Mouse (Mus musculus) heart, postnatal 36 days (tissue): ENCODE measurements at regions not wholly inside any gene's neighbourhood (a gene's known extent, or its start where the extent isn't known, plus 50 kb on each side); places are given as distances from the start of the nearest gene placed in this dataset.
"Not testable (repeated sequence)": the region's sequence is repeated elsewhere in the genome, so short reads cannot be mapped to it uniquely, and the experiment has no call there.

ENCODE experiments used
- DNase-seq, 2 experiments: peaks; one replicate each; pipeline ENCODE4 v3.0.0; 2021 to 2022
- intact Hi-C: fragments of 180-260 bp; cut with DNase I; formaldehyde crosslinking; loops from one replicate; pipeline ENCODE4 v1.15.1; 2025

DNA sequence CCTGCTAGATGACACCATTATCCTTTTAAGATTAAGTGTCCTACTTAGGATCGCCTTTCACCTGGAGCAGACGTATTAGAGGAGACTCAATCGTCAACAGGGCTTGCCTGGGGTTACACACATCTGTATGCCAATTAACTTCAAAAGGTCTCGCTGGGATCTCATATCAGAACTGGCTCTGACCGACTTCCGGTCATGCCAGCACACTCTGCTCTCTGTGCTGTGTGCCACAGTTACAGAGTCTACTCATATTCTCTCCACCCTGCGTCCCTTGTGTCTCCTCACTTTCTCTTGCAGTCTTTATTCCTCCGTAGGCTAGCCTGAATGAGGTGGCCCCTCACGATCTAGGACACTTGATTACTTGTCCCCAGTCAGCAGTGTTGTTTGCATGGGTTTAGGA lies 165.9 kb upstream of the Trpc7 start:
- intact Hi-C loops: no loop called here

DNA sequence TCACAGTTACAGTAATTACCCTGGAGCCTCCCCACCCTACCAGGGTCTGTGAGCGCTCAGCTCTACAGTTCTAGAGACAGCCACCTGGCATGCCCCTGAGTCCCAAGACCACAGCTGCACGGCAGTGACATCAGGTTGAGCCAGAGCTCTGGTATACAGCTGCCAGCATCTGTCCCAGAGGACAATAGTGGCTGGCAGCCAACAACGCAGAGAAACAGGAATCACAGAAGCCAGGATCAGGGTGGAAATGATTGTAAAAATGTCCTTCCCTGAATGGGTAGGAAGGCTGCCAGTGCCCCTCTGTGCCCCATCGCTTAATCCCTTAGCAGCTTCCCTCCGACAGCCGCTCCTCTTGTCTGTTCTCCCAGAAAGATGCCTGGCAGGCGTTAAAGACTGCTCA lies 165.3 kb upstream of the Trpc7 start:
- DNase-seq: no peak
- intact Hi-C loops: no loop called here

More for the DNA sequence above, 165.9 kb upstream of the Trpc7 start:
- no peak for DNase-seq

DNA sequence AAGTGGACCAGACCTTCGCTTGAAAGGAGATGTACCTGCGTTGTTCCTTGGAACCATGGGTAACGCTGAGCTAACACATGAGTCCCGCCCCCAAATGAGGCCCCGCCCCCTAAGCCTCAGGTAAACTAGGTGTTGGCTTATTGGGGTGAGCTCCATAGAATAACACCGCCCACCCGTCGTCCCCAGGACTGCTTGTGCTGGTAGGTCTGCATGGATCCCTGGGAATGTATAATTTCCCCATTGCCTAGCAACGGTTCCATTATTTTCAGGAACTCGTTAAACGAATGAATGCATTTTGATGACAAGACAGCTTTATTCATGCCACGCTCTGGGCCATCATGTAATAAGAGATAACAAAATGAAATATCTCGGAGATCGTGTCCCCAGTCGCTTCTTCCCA lies 161.0 kb upstream of the Trpc7 start:
- intact Hi-C loops: no loop called here
- no peak for DNase-seq

DNA sequence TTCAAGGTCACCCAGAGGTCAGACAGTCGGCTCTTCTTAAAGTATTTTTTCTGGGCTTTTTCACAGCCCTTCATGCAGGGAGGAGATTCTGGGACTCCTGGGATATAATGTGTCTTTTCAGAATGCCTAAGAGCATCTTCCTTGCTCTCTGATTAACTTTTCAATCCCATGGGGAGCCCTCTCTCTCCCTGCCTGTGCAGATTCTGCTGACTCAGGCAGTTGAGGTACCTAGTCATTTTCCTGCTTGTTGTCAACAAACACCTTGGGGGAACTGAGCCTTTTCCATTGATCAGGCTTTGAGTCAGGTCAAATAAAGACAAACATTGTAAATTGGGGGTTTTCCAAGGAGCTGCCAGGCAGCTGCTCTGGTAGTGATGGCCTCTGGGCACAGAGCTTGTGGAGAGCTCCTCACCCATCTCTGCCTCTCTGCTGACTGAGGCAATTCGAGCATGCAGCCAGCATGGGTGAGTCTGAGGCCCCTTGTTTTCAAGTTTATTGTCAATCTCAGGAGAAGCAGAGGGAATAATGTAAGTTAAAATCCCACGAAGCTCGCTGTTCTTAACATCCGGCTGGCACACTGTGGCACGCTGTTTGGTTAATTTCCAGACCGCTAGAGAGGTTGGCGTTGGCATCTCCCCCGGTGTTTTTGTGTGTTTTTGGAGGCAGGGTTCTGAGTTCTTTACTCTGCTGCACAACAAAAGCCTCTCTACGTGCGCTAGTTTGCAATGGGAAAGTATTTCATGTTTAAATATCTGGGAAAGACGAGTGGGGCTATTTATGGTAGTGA lies 159.8 kb upstream of the Trpc7 start:
- DNase-seq: no peak

DNA sequence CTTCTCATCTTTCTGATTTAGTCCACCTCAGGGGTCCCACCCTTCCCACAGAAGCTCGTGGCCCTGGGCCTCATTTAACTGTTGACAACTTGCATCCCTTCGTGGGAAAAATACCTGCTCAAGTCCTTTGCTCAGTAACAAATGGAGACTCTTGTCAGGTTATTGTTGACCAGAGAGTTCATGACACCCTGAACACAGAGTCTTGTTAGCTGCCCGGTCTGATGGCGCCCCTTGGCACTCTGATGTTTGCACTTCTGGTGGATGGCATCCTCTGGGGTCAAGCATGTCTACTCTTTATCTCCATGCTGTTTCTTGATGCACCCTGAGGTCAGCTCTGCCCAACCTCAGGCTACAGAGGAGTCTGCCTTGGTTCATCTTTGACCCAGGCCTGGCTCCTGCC lies 157.6 kb upstream of the Trpc7 start:
- intact Hi-C loops: no loop called here
- DNase-seq: no peak

More for the DNA sequence above, 159.8 kb upstream of the Trpc7 start:
- intact Hi-C loops: no loop called here

DNA sequence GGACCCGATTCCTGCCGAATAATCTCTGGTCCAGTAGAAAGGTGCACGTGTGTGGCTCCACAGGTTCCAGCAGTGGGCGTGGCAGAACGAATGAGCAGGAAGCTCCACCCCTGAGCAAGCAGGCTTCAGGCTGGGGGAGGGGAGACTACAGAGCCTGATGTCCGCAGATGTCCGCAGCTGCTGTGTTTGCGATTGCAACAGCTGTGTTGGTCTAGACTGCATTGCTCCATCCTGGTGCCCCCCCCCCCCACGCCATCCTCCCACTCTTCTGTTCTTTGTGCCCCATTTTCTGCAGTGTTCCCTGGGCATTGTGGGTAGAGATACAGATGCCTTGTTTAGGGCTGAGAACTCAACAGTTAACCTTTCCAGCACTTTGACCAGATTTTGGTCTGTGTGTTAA lies 150.3 kb upstream of the Trpc7 start:
- DNase-seq: peak; percentile 14 to 21
- intact Hi-C loops: not testable (repeated sequence)

DNA sequence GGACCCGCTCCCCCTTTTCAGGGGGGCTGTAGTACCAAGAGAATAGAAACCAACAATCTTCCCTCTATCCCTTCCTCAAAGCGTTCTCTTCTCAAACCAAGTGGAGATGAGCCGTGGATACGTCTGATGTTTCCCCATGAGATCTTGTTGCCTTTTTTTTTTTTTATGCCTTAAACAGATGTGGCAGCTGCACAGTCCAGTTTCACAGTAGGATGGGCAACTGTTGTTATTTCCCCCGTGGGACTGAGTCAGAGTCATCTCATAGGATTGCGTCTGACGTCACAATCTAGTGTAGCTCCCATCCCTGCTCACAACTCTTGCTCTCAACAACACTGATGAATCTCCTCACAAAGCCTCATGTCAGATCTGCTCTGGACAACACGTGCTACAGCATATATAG lies 148.7 kb upstream of the Trpc7 start:
- intact Hi-C loops: no loop called here
- DNase-seq: no peak

DNA sequence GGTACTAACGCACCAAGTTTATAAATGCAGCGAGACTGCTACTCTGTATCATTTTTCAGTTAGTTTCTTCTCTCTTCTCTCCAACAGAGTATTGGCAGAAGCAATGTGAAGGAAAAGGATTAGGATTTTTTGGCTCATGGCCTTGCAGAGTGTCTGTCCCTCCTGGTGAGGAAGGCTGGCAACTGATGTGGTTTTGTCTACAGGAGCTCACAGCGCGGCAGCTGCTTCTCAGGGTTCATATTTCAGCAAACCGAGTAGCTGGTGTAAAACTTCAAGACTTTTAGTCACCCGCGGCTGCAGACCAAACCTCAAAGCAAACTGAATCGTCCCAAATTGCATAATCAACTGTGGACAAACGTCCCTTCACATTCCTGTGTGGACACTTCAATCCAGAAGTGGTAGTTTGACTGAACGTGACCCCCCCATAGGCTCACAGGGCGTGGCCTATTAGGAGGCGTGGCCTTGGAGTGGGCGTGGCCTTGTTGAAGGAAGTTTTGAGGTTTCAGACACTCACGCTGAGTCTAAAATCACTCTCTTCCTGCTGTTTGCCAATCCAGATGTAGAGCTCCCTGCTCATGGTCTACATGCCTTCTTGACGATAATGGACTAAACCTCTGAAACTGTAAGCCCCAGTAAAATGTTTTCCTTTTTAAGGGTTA lies 147.7 kb upstream of the Trpc7 start:
- no peak for DNase-seq
- intact Hi-C loops: no loop called here

DNA sequence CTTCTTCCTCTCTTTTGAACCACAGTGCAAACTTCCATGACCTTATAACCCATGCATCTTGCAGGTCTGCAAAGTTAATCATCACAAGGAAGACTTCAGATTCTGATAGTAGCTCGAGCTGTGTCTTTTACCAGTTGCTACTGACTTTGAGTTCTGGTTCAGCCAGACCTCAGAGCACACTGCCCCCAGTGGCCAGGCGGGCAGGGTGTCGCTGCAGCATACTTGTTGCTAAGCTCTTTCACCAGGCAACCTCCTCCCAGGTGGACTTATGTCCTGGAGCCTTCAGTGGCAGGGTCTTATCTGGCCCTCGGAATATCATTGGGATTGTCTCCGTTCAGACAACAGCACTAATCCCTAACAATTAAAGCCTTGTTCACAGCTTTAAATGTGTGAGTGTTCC lies 146.7 kb upstream of the Trpc7 start:
- no peak for DNase-seq
- intact Hi-C loops: no loop called here

DNA sequence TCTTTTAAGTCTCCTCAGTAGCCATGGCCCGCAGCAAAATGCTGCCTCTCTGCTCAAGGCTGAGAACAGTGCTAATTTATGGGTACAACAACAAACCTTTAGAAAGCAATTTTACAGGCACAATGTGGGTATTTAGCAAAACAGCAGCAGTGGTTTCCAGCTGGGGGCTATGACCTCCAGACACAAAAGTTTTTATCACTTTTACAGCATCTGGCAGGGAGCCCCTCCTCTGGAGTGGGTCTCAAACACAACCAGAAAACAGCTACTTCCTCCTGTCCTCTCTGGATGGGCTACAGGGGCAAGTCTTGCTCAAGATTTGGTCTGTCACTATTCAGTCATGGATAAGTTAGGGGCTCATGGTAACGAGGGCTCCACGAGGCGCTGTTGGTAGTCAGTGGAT lies 137.1 kb upstream of the Trpc7 start:
- intact Hi-C loops: no loop called here
- DNase-seq: no peak

DNA sequence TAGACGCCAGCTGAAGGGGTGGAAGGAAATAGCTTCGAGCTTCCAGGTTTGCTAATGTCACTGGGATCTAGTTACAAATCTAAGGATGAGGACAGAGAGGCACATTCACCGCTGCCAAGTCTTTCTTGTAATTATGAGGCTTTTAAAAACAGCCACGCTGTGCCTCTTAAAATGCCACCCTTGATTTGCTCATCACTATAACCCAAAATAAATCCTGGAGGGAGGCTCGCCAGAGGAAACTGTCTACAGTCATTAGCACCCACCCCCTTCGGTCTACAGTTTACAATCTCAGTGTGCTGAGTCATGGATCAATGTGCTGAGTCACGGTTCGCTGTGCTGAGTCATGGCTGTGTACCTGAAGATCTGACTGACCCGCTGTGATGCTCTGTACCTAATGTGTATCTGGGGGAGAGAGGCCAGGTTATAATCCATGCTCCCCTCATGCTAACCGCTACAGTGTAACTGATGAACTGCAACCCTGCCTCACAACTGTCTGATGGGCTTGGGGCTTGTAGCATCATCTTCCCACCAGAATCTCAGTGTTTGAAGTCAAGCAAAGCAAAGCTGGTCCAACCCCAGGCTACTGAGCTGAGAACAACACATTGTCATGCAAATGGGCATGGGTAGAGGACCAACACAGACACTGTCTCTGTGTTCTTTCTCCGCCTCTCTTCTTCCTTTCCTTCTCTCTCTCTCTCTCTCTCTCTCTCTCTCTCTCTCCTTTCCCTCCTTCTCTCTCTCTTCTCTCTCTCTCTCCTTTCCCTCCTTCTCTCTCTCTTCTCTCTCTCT lies 122.0 kb upstream of the Trpc7 start:
- intact Hi-C loops: no loop called here
- no peak for DNase-seq

DNA sequence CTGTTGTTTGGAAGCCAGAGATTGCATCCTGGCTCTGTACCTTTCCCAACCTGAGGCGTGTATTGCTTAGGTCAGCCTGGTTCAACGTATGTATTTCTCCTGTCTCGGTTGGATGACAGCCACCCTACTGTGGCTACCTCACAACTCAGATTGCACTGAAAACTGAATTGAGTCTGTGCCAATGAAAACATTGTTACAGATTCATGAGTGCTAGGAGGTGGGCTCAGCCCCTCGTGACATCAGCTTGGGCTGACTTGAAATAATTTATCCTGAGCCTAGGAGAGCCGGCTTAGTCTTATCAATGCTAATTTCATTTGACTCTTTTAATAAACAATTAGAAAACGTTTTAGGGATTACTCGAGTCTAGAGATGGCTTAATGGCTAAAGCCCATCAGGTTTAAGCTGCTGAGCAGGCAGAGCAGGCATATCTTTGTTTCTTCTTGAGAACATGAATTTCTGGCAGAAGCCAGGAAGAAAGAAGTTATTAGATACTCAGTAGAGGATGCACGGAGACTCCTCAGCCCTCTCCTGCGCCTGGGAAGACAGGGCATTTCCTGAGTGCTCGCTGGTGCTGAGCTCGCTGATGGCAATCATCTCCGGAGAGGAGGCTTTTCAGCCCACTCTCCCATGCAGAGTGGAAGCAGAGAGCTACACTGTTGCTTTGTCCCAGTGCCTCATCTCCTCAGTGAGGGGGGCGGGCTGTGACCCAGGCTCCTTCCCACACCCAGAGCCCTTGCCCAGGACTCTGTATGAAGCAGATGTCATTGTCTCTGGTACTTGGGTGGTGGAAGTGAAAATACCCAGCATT lies 120.9 kb upstream of the Trpc7 start:
- DNase-seq: no peak
- intact Hi-C loops: no loop called here

DNA sequence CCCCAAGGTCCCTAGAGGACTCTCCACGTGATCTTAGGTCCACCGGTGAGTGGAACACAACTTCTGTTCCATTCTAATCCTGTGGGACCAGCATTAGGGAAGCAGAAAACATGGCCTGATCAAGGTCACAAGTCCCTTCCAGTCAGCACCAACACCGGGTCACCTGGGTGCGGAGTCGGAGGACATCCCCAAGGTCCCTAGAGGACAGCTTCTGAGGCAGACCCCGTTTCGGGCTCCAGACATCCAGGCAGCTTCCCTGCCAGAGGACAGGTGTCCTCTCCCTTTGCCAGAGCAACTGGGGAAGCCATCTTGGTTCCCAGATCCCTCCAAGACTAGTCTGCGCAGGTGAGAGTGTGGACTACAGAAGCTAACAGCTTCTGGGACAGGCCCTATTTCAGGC lies 111.4 kb upstream of the Trpc7 start:
- DNase-seq: not testable (repeated sequence)

DNA sequence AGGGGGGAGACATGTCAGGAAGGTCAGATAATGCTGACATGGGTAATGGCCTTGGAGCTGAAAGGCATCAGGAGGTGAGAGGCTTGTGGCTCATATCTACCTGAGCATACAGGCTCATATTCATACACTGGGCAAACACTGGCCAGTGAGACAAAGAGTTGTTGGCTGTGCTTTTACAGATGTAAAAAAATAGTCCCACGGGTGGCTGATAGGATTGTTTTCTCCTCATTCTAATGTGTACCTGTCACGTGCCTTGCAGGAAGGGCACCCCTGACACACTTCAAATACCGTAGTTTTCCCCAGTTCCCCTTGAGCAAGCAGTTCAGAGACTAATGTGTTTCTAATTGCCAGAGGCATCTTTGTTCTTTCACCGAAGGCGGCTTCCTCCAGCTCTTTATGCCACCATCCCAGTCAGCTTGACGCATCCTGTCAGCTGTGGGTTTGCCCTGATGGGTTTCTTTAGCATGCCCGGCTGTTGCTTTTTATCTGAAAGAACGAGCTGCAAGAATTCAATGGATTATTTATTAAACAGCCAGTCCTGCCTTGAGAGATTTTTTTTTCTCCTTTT lies 107.9 kb upstream of the Trpc7 start:
- intact Hi-C loops: no loop called here
- no peak for DNase-seq

More for the DNA sequence above, 111.4 kb upstream of the Trpc7 start:
- intact Hi-C loops: not testable (repeated sequence)

DNA sequence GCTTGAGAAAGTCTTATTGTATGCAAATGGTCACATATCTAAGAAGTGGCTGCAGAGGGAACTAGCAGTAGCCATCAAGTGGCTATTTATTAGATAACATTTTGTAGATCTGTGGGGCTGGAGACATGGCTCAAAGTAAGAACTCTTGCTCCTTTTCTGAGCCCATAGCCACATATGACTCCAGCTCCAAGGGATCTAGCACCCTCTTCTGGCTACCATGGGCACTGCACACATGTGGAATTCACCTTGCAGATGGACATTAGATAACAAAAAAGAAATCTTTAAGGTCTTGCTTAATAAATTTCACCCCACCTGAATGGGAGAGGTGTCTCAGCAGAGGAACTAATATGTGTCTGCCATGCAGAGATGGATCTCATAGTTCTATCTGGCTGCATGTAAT lies 96.2 kb upstream of the Trpc7 start:
- DNase-seq: no peak
- intact Hi-C loops: no loop called here

DNA sequence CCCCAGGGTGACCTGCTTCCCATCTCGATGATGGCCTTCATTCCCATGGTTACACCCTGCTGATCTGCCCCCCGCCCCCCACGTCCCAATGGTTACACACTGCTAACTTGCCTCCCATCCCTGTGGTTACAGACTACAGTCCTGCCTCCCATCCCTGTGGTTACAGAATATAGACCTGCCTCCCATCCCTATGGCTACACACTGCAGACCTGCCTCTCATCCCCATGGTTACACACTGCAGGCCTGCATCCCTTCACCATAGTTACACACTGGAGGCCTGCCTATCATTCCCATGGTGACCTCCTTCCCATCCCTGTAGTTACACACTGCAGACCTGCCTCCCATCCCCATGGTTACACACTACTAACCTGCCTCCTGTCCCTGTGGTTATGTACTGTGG lies 78.3 kb upstream of the Trpc7 start:
- intact Hi-C loops: no loop called here

DNA sequence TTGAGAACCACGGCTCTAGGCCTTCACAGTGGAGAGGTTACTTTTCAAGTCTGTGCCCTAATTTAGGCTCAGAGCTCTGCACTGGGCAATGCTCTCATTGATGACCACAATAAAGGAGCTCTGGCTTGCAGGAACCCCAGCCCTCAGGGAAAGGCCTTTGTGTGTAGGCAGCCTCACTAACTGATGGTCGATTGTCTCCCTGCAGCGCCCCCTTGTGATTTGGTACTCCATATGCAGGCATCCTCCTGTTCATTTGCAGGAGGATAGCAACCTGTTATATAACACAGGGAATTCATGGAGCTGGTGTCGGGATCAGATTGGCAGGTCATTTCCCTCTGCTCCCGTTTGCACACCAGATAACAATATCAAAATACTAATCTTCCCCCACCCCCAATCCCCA lies 59.6 kb upstream of the Trpc7 start:
- DNase-seq: no peak
- intact Hi-C loops: no loop called here

More for the DNA sequence above, 78.3 kb upstream of the Trpc7 start:
- no peak for DNase-seq

DNA sequence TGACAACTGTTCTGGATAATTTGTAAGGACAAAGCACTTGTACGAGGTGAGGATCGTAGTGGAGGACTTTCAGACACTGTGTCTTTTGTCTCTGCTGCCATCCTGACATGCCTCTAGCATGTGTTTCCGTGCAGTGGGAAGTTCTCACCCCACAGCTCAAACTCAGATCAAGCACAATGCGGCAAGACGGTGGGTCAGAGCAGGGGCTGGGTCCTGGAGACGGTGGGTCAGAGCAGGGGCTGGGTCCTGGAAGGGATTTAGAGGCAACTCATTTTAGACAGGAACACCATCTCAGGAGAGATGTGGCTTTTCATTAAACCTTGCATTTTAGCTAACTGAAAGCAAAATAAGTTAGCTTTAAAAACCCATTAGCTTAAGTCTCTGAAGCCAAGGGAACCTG lies 52.3 kb upstream of the Trpc7 start:
- intact Hi-C loops: no loop called here
- DNase-seq: no peak

DNA sequence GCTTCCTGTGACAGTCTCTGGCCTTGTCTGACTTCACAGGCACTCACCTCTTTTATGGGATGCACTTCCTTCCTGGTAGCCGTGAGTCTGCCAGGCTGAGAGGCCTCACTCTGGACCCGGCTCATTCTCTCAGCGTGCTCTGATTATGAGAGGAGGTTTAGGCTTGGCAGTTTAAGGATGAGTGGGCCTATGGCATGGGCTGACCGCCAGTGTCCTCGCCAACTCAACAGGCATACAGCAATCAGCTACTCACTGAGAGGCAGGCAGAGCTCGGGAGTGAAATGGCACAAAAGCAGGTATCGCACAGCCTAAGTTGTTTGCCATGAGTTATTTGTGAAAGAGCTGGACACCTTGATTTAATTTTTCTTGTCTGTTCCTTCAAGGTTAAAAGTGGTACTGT lies 51.5 kb upstream of the Trpc7 start:
- intact Hi-C loops: no loop called here
- no peak for DNase-seq
